Mouse (Mus musculus): ENCODE measurements around the gene Tbp. TPM values are rescaled to one million over a fixed set of nuclear protein-coding genes. Genes with fewer than 3 reads are reported as not detected.
A peak's percentile ranks its signal among the peaks of the same experiment; 100 is the strongest.

Tbp gene
- 29.8 and 31.4 TPM in 2 replicates for total RNA-seq (2021)
- long read RNA-seq, full-length matches to known transcripts: 2 of 6 reads
- long read RNA-seq, partial matches to known transcripts: 1 of 6 reads
- long read RNA-seq, other reads (novel, unspliced or antisense): 3 of 6 reads

DNA sequence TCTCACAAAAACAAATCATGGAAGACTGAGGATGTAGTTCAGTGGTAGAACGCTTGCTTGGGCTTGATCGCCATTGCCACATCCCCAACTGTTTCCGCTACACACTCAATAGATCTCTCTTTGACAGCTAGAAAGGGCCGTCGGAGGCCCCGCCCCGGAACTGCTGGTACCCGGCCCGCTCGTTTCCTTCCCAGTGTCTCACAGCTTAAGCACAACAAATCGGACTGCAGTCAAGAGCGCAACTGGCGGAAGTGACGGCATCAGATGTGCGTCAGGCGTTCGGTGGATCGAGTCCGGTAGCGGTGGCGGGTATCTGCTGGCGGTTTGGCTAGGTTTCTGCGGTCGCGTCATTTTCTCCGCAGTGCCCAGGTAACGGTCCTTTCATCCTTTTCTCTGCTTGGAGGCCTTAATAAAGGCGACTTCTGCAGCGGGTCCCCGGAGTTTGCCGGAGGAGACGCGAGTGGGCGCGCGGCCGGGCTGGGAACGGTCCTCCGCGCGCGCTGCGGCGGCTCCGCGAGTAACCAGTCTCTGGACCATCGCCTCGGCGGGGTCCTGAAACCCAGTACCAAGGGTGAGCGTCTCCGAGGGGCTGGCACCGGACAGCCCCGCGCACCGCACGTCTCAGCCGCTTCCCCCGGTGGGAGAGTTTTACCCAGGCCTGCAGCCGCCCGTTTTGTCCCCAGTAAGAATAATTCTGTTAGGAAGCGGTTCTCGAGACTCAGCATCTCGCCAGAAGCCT lies at the start of gene Tbp, which contains the start of gene Psmb1:
TSS of gene Tbp (plus strand) at position 233 of the 739 bp plus-strand sequence.
TSS of gene Psmb1 (minus strand) at position 96 of the 739 bp plus-strand sequence.
- DNase-seq: peak; percentile 95

GRCm38 (mm10) chr17:15455203-15455602 lies 44.5 kb upstream of the Tbp start:
- DNase-seq: no peak

DNA sequence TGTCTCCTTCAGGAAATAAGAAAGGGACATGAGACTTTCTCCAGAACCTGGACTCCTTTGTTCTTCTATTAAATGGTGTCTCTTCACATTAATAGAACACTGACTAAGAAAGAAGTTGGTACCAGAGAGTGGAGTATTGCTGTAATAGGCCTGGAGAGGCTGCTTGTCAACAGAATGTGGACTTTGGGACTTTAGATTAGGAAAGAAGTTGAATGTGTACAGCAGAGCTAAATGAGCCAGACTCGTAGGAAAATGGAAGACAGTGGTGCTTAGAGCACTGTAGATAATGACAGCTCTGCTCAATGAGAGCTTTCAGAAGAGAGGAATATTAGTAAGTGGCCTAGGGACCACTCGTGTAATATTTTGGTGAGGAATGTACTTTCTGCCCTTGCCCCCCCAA lies 43.1 kb upstream of the Tbp start:
- no peak for DNase-seq

DNA sequence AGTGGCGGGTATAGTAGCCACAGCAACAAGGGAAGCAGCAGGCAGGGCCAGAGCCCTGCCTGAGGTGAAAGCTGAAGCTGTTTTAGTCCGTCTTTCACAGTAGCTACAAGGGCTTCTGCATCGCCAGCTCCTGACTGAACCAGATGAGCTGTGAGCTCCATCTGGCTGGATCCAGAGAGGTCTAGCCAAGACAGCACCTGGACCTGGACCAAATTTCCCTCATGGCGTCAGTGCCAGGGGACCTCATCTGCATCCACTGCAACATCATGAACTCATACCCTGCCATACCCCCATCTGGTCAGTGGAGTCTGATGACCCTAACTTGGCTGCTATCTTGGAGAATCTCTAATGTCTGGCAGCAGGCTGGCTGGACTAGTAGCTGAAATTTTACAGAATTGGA lies 39.9 kb upstream of the Tbp start:
- DNase-seq: no peak

DNA sequence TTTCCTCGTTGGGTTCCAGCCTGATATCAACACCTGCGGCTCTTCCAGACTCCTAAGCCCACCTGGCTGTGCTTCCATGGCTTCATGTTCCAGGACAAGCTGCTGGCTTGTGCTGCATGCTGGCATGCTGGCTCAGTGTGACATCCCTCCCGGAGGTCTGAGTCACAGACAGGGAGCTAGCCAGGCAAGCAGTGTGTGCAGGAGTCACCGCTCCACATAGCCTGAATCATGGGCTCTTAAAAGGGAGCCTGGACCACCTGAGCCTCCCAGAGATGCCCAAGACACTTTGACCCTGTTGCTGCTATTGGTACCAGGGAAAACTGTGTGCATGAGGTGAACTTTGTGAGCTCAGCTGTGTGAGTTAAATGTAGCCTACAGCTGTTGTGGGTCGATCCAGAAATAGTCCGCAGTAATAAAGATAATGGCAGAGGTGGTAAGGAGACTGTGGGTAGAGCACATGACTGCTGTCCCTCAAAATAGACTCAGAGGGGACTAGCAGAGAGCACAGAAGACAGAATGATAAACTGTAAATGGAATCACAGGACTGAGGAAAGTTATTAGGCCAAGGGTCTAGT lies 37.7 kb upstream of the Tbp start:
- peak; percentile 15 for DNase-seq

DNA sequence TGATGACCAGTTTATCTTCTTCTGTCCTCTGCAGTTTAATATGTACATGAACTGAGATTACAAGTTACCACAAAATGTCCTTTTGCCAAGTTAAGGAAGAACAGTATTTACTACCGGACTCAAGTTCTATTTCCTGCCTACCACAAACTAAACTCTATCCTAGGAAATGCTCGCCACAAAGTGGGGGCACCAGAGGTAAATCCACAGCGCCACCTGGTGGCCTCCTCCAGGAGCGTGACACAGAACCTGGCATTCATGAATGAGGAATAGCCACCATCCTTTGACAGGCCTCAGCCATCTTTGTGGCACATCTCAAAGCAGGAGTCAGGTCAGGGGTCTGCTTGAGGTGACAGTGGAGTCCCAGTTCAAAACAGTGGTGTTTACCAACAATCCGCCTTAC lies 32.0 kb upstream of the Tbp start:
- DNase-seq: peak; percentile 75

DNA sequence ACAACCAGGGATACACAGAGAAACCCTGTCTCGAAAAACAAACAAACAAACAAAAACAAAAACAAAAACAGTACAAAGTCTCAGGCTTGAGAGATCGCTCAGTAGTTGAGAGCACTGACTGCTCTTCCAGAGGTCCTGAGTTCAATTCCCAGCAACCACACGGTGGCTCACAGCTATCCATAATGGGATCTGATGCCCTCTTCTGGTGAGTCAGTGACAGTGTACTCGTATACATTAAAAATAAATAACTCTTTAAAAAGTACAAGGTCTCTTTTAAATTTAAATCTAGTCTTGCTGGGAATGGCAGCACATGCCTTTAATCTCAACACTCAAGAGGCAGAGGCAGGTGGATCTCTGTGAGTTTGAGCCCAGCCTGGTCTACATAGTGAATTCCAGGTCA lies 27.0 kb upstream of the Tbp start:
- DNase-seq: no peak

DNA sequence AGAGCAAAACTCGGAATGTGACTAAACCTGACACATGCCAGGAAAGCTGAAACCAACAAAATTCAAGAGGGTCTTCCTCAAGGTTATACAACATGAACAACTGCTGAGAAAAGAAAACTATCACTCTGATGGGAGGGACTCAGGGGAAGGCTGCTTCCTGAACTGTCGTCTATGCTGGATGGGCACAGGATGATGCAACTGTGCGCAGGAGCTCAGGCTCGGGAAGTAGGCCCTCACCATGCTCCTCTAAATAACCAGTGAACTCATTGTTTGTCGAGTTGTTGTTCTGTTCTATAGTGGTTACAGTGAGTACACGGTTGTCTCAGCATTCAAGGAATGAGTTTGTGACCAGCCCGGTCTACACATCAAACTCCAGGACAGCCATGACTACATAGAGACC lies 9.1 kb upstream of the Tbp start:
- DNase-seq: no peak

DNA sequence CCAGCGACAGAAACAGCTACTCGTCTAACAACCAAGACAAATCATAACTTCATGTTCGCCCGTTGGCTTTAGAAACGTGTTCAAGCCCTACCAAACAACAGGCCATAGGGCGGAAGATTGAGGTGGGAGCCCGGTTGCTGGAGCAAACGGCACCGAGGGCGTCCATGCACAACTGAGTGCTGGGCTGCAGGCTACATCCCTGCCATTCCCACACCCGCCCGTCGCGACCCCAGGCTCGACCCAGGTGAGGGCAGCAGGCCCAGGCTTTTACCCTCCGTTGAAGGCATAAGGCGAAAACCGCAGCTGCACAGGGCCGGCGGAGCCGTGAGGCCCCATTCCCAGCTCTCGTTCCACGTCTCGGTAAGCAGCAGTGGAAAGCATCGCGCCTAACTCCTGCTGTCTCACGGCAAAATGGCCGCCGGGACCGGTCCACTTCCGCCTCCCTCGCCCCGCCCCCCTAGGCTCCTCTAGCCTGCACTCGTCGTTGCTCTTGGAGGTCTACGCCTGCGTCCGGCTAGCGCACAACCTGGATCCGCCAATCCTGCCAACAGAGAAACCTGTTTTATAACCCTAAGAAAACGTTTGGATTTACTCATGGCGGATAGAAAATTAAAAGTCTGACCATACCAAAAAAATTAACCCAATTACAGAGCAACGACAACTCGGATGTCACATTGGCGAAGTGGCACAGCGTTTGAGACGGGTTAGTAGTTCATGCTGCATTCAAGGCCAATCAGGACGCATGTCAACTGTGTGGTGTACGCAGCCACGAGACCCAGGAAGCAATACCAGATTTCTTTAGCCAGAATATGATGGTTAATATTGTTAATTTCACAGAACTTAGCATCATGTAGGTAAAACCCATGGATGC lies 1.6 kb upstream of the Tbp start:
- peak; percentile 95 for DNase-seq

DNA sequence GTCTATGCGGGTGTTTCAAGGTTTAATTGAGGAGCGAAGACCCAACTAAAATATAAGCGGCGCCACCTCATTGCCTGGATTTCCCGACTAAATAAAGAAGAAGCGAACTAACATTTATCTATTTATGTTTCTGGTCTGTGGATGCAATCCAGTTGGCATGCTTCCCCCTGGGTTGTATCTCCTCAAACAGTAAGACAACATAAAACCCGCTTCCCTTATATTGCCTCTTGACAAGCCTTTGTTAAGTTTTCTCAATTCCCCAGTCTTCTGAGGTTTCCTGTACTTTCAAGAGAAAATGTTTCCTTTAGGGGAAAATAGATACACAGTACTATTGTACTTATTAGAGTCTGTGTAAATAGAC lies 955 bp upstream of the Tbp start:
- no peak for DNase-seq

- DNase-seq: no peak
These were observed 11.0 kb downstream of the Tbp start for GRCm38 (mm10) chr17:15510694-15511093.

GRCm38 (mm10) chr17:15517776-15518175 lies 18.1 kb downstream of the Tbp start:
- DNase-seq: no peak

DNA sequence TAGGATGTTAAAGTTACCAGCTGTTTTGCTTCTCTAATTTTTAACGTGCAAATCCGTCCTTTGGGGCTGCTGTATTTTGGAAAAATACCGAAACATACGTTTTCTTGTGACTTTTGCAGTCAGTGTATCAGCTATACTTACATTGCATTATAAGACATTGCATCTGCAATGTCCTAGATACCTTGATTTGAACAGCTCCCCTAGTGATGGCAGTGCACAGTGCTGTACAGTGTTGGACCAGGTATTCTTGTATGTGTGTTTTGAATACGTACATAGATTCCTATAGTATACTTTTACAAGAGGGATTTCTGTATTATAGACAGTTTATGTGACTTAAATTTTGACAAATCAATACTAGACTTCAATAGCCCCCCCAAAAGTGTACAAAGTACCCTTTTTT lies 18.5 kb downstream of the Tbp start:
- no peak for DNase-seq

- no peak for DNase-seq
These were observed 19.1 kb downstream of the Tbp start for GRCm38 (mm10) chr17:15518766-15519165.

GRCm38 (mm10) chr17:15526304-15526703 lies 26.6 kb downstream of the Tbp start:
- no peak for DNase-seq

DNA sequence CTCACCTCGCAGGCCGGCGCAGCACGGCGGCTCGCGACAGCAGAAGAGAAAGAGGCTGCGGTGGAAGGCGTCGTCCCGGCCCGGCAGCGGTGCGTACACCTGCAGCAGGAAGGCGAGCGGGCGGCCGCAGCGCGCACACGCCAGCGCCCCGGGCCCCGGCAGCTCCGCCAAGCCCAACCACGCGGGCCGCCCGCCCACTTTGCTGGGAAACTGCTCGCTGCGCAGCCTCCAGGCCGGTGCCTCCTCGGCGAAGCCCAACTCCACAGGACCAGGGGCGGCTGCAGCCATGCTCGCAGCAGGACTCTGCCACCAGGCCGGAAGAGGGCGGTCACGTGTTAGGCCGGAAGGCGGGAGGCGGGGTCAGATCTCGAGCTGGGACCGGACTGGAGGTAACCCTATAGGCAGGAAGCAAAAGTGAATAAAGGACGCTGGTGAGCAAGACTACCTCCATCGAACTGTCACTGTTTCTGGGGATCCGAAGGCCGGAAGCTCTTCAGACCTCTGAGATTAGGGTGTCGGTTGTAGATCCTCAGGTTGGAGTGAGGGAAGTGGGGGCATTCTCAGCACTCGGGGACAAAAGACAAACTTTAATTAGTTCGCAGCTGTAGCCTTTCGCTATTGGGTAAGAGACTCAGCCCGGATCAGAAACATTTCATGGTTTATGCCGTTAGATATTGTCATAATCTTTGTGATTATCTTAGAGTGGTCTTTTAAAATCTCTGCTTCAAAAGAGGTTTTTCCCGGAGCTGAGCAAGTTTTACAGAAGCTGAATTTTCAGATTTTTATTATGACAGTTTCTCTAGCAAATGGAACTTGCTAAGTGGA lies 27.5 kb downstream of the Tbp start, which contains the start of gene Pdcd2:
TSS of gene Pdcd2 (minus strand) at position 316 of the 825 bp plus-strand sequence.
- peak; percentile 94 for DNase-seq

DNA sequence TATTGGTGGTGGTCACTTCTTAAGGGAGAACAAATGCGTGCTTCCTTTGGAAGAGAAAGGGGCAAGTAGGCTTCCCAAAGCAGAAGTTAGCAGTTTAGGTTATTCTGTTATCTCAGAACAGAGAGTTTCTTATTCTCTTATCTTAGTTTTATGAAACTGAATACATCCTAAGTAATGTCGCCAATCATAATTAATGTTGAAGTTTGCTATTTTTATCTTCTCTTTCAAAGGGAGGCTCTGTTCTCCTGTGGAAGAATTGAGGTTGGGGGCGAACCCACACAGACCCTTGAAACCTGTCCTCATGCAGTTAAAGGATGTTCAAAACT lies 28.1 kb downstream of the Tbp start:
- no peak for DNase-seq

DNA sequence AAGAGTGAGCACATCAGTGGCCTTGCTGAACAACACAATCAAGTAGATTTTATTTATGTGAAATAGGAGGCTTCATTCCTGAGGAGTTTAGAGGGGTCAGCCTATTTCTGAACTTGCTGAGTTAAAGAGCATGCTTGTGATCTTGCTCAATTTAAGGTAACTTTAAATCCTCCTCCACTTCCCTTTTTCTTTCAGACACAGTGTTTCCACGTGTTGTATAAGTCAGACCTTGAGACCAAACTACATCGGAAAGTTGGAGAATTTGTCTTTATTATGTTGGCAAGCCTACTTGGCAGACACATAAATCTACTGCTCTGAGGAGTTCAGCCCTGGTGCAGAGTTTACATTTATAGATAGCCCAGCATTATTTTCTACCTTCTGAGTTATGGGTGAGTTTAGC lies 29.2 kb downstream of the Tbp start:
- DNase-seq: no peak

GRCm38 (mm10) chr17:15530141-15530540 lies 30.5 kb downstream of the Tbp start:
- DNase-seq: peak; percentile 22

DNA sequence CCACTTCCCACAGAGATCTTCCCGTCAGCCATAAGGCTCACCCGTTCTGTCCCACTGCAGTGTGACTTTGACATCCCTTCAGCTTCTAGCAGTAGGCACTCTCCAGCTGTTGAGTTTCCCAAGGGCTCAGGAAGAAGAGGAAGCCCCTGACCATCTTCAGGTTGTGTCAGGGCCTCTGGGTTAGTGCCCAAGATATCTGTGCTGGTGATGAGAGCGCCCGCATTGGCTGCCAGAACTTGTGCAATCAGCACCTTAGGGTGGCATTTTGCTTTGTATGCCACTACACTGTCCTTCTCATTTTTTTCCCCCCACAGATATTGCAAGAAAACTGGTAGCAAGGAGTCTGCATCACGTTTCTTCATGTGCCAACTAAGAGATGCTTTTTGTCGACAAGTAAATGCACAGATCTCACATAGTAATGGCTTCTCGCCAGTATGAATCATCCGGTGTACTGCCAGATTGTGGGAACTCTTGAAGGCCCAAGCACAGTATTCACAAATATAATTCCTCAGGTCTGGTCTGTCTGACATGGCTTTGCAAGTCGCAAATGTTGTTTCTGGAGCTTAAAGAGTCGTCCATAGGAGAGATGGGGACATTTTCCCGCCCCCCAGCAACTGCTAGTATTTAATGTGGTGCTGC lies 35.6 kb downstream of the Tbp start:
- peak; percentile 4 for DNase-seq

GRCm38 (mm10) chr17:15535943-15536342 lies 36.3 kb downstream of the Tbp start:
- no peak for DNase-seq
